Mouse (Mus musculus) cerebellum, adult 2 months (tissue): ENCODE data around the gene Pbx1.

Source experiments
- CTCF ChIP-seq: fragments of 200-500 bp; IDR thresholded peaks from 2 replicates; pipeline ENCODE4 v1.5.1; 2011; ENCODE audit warnings: low read depth, mild to moderate bottlenecking, control low read depth, low read length, moderate library complexity, borderline replicate concordance; ENCODE audit not compliant: insufficient read depth
- POLR2A ChIP-seq: fragments of 200-500 bp; IDR thresholded peaks from 2 replicates; pipeline ENCODE4 v1.6.1; 2011; ENCODE audit warnings: low read length, control low read depth, borderline replicate concordance; ENCODE audit not compliant: insufficient read depth

DNA sequence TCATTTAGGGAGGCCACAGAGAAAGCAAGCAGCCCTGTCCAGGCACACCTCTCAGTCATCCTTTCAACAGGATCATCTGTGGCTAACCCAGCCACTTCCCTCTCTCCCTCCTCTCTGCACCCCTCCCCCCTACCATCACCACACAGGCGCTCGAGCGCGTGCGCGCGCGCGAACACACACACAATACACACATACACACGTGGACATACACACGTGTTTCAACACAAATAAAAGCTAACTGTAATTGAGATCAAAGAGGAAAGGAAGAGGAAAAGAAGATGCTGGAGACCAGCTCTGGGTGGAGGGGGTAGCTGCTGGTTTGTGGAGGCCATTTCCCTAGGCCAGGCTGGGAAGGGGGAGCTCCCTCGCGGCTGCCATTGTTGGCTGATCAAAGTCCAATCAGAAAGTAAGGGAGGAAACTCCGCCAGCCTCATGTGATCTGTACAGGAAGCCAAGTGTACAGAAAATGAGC is 75.1 kb downstream of the Pbx1 start:
- TF ChIP-seq CTCF (no peak), POLR2A (no peak)
